Comparison of ENCODE assay signal across 7 mouse cellular contexts in genomic region chr12:55438611-55439137, GRCm38 (mm10). TPM values are rescaled to one million over a fixed set of nuclear protein-coding genes. Genes with fewer than 3 reads are reported as not detected.
DNase-seq lines count a peak whose midpoint lies in the region; ATAC-seq and TF ChIP-seq lines count a peak whose summit lies in the region.

No protein-coding gene starts in this region.

- dilution Hi-C loops in CH12.LX (cut with MboI; ENCODE audit: extremely low pct_ligation_motif_present, extremely low pct_unique_long_range_greater_than_20kb, low sequenced_read_pairs) = no loop called here

- WGBS in forebrain, embryonic 14.5 days = 3% methylated on average over 11 of the region's 11 CpGs
- 38% methylated on average over 11 of the region's 11 CpGs for WGBS in liver, postnatal 0 days (ENCODE audit: insufficient replicate concordance)

- TF ChIP-seq CTCF in CH12.LX (conservative IDR thresholded peaks at IDR 0.05 in 1 of 2, IDR thresholded peaks at IDR 0.05 in 1 of 2; ENCODE audit: low read depth in 2 of 2, low read length in 2 of 2) = no peak
- no peak for TF ChIP-seq CTCF in liver, postnatal 0 days (IDR thresholded peaks at IDR 0.05; ENCODE audit: low read depth)

- in situ Hi-C loops in CH12.LX (cut with MboI; ENCODE audit: low pct_ligation_motif_present, low pct_unique_long_range_greater_than_20kb, low sequenced_read_pairs) = no loop called here

- peak; percentile 84 for TF ChIP-seq EP300 in CH12.LX (IDR thresholded peaks at IDR 0.05; ENCODE audit: low read length)
- TF ChIP-seq EP300 in liver, postnatal 0 days (IDR thresholded peaks at IDR 0.05; ENCODE audit: low read depth) = no peak

- peak overlapping the region; percentile 24 for H3K4me2 ChIP-seq in CH12.LX (ENCODE audit: insufficient read depth, low read depth, poor library complexity, severe bottlenecking)
- peak overlapping the region; percentile 38 for H3K4me2 ChIP-seq in forebrain, embryonic 14.5 days (ENCODE audit: low read length)
- peak overlapping the region; percentile 34; the same call in 1 of the 2 replicates for H3K4me2 ChIP-seq in liver, postnatal 0 days (ENCODE audit: low read depth, low read length)

- peak overlapping the region; percentile 21; the same call in 1 of the 2 replicates for H3K9ac ChIP-seq in CH12.LX (ENCODE audit: insufficient read depth, low read depth)
- peak overlapping the region; percentile 41 for H3K9ac ChIP-seq in forebrain, embryonic 14.5 days (ENCODE audit: low read length)
- no peak overlapping the region; the same call in 1 of the 2 replicates for H3K9ac ChIP-seq in liver, postnatal 0 days (replicated peaks)

- intact Hi-C loops in gastrocnemius, postnatal 36 days (cut with DNase I) = no loop called here

- H3K36me3 ChIP-seq in CH12.LX (replicated peaks in 1 of 2; ENCODE audit: control insufficient read depth in 1 of 2, insufficient read depth in 1 of 2, low read length in 1 of 2) = no peaks in the 10 kb centered on the region
- H3K36me3 ChIP-seq in forebrain, embryonic 14.5 days (ENCODE audit: control insufficient read depth, insufficient read depth, low read length) = no peaks in the 10 kb centered on the region
- H3K36me3 ChIP-seq in liver, postnatal 0 days (replicated peaks; ENCODE audit: insufficient read depth, low read length) = no peaks in the 10 kb centered on the region

- no peaks in the 10 kb centered on the region for H3K79me2 ChIP-seq in CH12.LX (replicated peaks; ENCODE audit: control insufficient read depth, extremely low read depth, insufficient read depth, poor library complexity, severe bottlenecking)

- DNase-seq in A20 (ENCODE audit: low read depth, low spot score) = peak; percentile 79
- peak; percentile 91 for DNase-seq in CH12.LX (ENCODE audit: extremely low read depth)
- DNase-seq in forebrain, embryonic 14.5 days (ENCODE audit: low spot score) = peak; percentile 67
- DNase-seq in liver, postnatal 0 days = no peak
- no peak for DNase-seq in layer of hippocampus, postnatal 10 days (ENCODE audit: low spot score in 2 of 2)
- no peak for DNase-seq in urinary bladder, postnatal 4 days (ENCODE audit: low spot score in 2 of 2)
- no peak for DNase-seq in gastrocnemius, postnatal 36 days

- H3K27me3 ChIP-seq in CH12.LX (replicated peaks) = no peaks in the 10 kb centered on the region
- H3K27me3 ChIP-seq in forebrain, embryonic 14.5 days (replicated peaks; ENCODE audit: control insufficient read depth, insufficient read depth, low read length) = no peaks in the 10 kb centered on the region
- H3K27me3 ChIP-seq in liver, postnatal 0 days (ENCODE audit: insufficient read depth, low read length) = no peaks in the 10 kb centered on the region

- peak overlapping the region in 2 of 3 experiments; percentile 0 to 29 for H3K4me3 ChIP-seq in CH12.LX (replicated peaks in 1 of 3; ENCODE audit: low read depth in 2 of 3, low read length in 2 of 3, poor library complexity in 1 of 3)
- no peak overlapping the region for H3K4me3 ChIP-seq in forebrain, embryonic 14.5 days (ENCODE audit: low read depth, low read length)
- H3K4me3 ChIP-seq in liver, postnatal 0 days (ENCODE audit: low read depth, low read length) = no peak overlapping the region

- H3K4me1 ChIP-seq in CH12.LX (ENCODE audit: control insufficient read depth in 1 of 2, insufficient read depth in 2 of 2) = peaks cover 54 to 96% of the 10 kb centered on the region in 2 experiments
- H3K4me1 ChIP-seq in forebrain, embryonic 14.5 days (ENCODE audit: control insufficient read depth, insufficient read depth, low read length) = peaks cover 5% of the 10 kb centered on the region; the same call in 1 of the 2 replicates
- peaks cover 51% of the 10 kb centered on the region for H3K4me1 ChIP-seq in liver, postnatal 0 days (ENCODE audit: insufficient read depth)

- peak; percentile 41; the same call in 1 of the 2 replicates for TF ChIP-seq POLR2A in CH12.LX (IDR thresholded peaks at IDR 0.05; ENCODE audit: low read depth, low read length)

- no peaks in the 10 kb centered on the region for H3K9me3 ChIP-seq in CH12.LX (replicated peaks; ENCODE audit: low read length)
- H3K9me3 ChIP-seq in forebrain, embryonic 14.5 days (replicated peaks; ENCODE audit: control insufficient read depth, low read length) = no peaks in the 10 kb centered on the region
- H3K9me3 ChIP-seq in liver, postnatal 0 days (ENCODE audit: low read length) = no peaks in the 10 kb centered on the region

- H3K27ac ChIP-seq in CH12.LX (ENCODE audit: insufficient read depth, low read depth) = peak overlapping the region; percentile 71
- H3K27ac ChIP-seq in forebrain, embryonic 14.5 days (ENCODE audit: low read depth, low read length) = peak overlapping the region; percentile 68
- H3K27ac ChIP-seq in liver, postnatal 0 days (ENCODE audit: low read depth) = no peak overlapping the region

- no peak; the same call in none of the 2 replicates for TF ChIP-seq RAD21 in CH12.LX (IDR thresholded peaks at IDR 0.05; ENCODE audit: low read depth, low read length)

- peak; percentile 52 for ATAC-seq in forebrain, embryonic 14.5 days
- ATAC-seq in liver, postnatal 0 days = no peak

TF ChIP-seq in CH12.LX, 34 proteins besides CTCF, POLR2A, EP300 and RAD21:
- TF ChIP-seq E2F4 (IDR thresholded peaks at IDR 0.05; ENCODE audit: insufficient replicate concordance, low read depth, low read length) (no peak), MEF2A (IDR thresholded peaks at IDR 0.05; ENCODE audit: borderline replicate concordance, low read depth, low read length) (peak; percentile 80), ZNF384 (IDR thresholded peaks at IDR 0.05; ENCODE audit: low read depth, low read length) (no peak), CHD2 (IDR thresholded peaks at IDR 0.05; ENCODE audit: low read length) (peak; percentile 84), IRF4 (IDR thresholded peaks at IDR 0.05; ENCODE audit: low read depth, low read length) (peak; percentile 83), MXI1 (IDR thresholded peaks at IDR 0.05; ENCODE audit: low read depth, low read length) (peak; percentile 40; the same call in 1 of the 2 replicates), ZMIZ1 (IDR thresholded peaks at IDR 0.05; ENCODE audit: low read depth, low read length) (peak; percentile 56; the same call in 1 of the 2 replicates), BHLHE40 (IDR thresholded peaks at IDR 0.05; ENCODE audit: low read depth, low read length) (peak; percentile 89), RCOR1 (conservative IDR thresholded peaks at IDR 0.05; ENCODE audit: low read depth, low read length) (no peak; the same call in 1 of the 2 replicates), ETS1 (conservative IDR thresholded peaks at IDR 0.05; ENCODE audit: low read depth, low read length) (peak; percentile 92), SIN3A (IDR thresholded peaks at IDR 0.05; ENCODE audit: low read length) (peak; percentile 57), TCF12 (IDR thresholded peaks at IDR 0.05; ENCODE audit: low read depth, low read length) (peak; percentile 93), KAT2A (IDR thresholded peaks at IDR 0.05; ENCODE audit: insufficient replicate concordance, low read length) (0 out of 2 replicates have a peak, but pooled peaks have one; percentile 52), TBP (conservative IDR thresholded peaks at IDR 0.05; ENCODE audit: low read depth, low read length) (peak; percentile 38; the same call in 1 of the 2 replicates), ZKSCAN1 (IDR thresholded peaks at IDR 0.05; ENCODE audit: borderline replicate concordance, low read depth, low read length) (no peak), UBTF (IDR thresholded peaks at IDR 0.05; ENCODE audit: low read depth, low read length) (no peak), MAZ (IDR thresholded peaks at IDR 0.05; ENCODE audit: low read depth, low read length) (peak; percentile 94), CHD1 (IDR thresholded peaks at IDR 0.05; ENCODE audit: low read depth, low read length) (0 out of 2 replicates have a peak, but pooled peaks have one; percentile 16), ELF1 (IDR thresholded peaks at IDR 0.05; ENCODE audit: low read depth, low read length) (peak; percentile 76), SMC3 (IDR thresholded peaks at IDR 0.05; ENCODE audit: low read depth, low read length) (peak; percentile 40), NRF1 (IDR thresholded peaks at IDR 0.05; ENCODE audit: low read depth, low read length) (no peak)
TF ChIP-seq in CH12.LX: peak in this region for 15.

RNA-seq across cellular contexts. Expression of gene Nfkbia, which starts 53.8 kb away (rescaled TPM):
- total RNA-seq in CH12.LX (2012; rRNA removed) (465 and 702 TPM in 2 replicates), CH12.LX (2014; rRNA removed) (138 and 178 TPM in 2 replicates)
- polyA plus RNA-seq in CH12.LX (2012; ENCODE audit: insufficient read length, low read depth) = 115 and 143 TPM in 2 replicates
- 40.0 and 49.7 TPM in 2 replicates for polyA plus RNA-seq in forebrain, embryonic 14.5 days (2014; fragmentation: Nextera tagmentation; extraction: Ambion mirVana)
- 27.9 and 38.5 TPM in 2 replicates for polyA plus RNA-seq in liver, postnatal 0 days (2015; fragmentation: Nextera tagmentation; extraction: Ambion mirVana)
- total RNA-seq in layer of hippocampus, postnatal 10 days (2021) = 10 to 100 TPM; 34.0 to 43.0 TPM
- 10 to 100 TPM; 17.6 to 39.5 TPM for total RNA-seq in gastrocnemius, postnatal 36 days (2021)

RNA-seq across cellular contexts. Expression of gene Psma6, which starts 54.7 kb away (rescaled TPM):
- 271 and 319 TPM in 2 replicates for total RNA-seq in CH12.LX (2012; rRNA removed)
- 585 and 610 TPM in 2 replicates for total RNA-seq in CH12.LX (2014; rRNA removed)
- 307 and 352 TPM in 2 replicates for polyA plus RNA-seq in CH12.LX (2012; ENCODE audit: insufficient read length, low read depth)
- 482 and 544 TPM in 2 replicates for polyA plus RNA-seq in forebrain, embryonic 14.5 days (2014; fragmentation: Nextera tagmentation; extraction: Ambion mirVana)
- 177 and 184 TPM in 2 replicates for polyA plus RNA-seq in liver, postnatal 0 days (2015; fragmentation: Nextera tagmentation; extraction: Ambion mirVana)
- 100 to 1,000 TPM; 167 to 168 TPM for total RNA-seq in layer of hippocampus, postnatal 10 days (2021)
- total RNA-seq in gastrocnemius, postnatal 36 days (2021) = 100 to 1,000 TPM; 147 to 163 TPM

Comparison
In these comparisons a context has a peak if more than half of its experiments do, and no peak if none do; other contexts are left out.
1. DNase-seq: peak in A20 (single experiment), CH12.LX (single experiment) and forebrain, embryonic 14.5 days (single experiment); none in liver, postnatal 0 days (single experiment), layer of hippocampus, postnatal 10 days (0 of 2), urinary bladder, postnatal 4 days (0 of 2) and gastrocnemius, postnatal 36 days (0 of 2).
2. H3K4me3 ChIP-seq: peak in CH12.LX (2 of 3); none in forebrain, embryonic 14.5 days (single experiment) and liver, postnatal 0 days (single experiment).
3. Peak in every context shown above with its lines, with median percentiles within 50 percentile points of each other: H3K4me2 ChIP-seq.